Comparison of ENCODE assay signal across 9 mouse cellular contexts in genomic region chr4:116134990-116135389, GRCm38 (mm10). TPM values are rescaled to one million over a fixed set of nuclear protein-coding genes. Genes with fewer than 3 reads are reported as not detected.
A peak's percentile ranks its signal among the peaks of the same experiment; 100 is the strongest.
DNase-seq lines count a peak whose midpoint lies in the region; ATAC-seq and TF ChIP-seq lines count a peak whose summit lies in the region.
"Had no signal": no experiment of that assay in that cellular context is flagged by ENCODE, and none has a peak within 500 bp of the region (broad histone marks: within the 10 kb centered on the region; RNA-seq: fewer than 3 reads in every experiment).

No protein-coding gene starts in this region.

- peak; percentile 91 for TF ChIP-seq RAD21 in CH12.LX (IDR thresholded peaks at IDR 0.05; ENCODE audit: low read depth, low read length)

- H3K9me3 ChIP-seq in intestine, embryonic 14.5 days (ENCODE audit: control insufficient read depth, low read length): no peaks in the 10 kb centered on the region
- no peaks in the 10 kb centered on the region for H3K9me3 ChIP-seq in intestine, embryonic 16.5 days (ENCODE audit: control insufficient read depth, low read length)
- no peaks in the 10 kb centered on the region for H3K9me3 ChIP-seq in CH12.LX (replicated peaks; ENCODE audit: low read length)

- TF ChIP-seq EP300 in CH12.LX (IDR thresholded peaks at IDR 0.05; ENCODE audit: low read length): no peak

- H3K27ac ChIP-seq in intestine, embryonic 14.5 days (ENCODE audit: low read depth): no peak overlapping the region
- H3K27ac ChIP-seq in intestine, embryonic 16.5 days (ENCODE audit: low read length): no peak overlapping the region
- H3K27ac ChIP-seq in CH12.LX (ENCODE audit: insufficient read depth, low read depth): no peak overlapping the region

- WGBS in intestine, embryonic 14.5 days: 39% methylated on average over 2 of the region's 2 CpGs
- WGBS in intestine, embryonic 16.5 days: 38% methylated on average over 2 of the region's 2 CpGs

- no peak overlapping the region for H3K9ac ChIP-seq in intestine, embryonic 14.5 days (ENCODE audit: low read length)
- no peak overlapping the region for H3K9ac ChIP-seq in intestine, embryonic 16.5 days (ENCODE audit: low read depth, low read length)
- no peak overlapping the region for H3K9ac ChIP-seq in CH12.LX (ENCODE audit: insufficient read depth, low read depth)

- in situ Hi-C loops in CH12.LX (cut with MboI; ENCODE audit: low pct_ligation_motif_present, low pct_unique_long_range_greater_than_20kb, low sequenced_read_pairs): no loop called here

- no peaks in the 10 kb centered on the region for H3K36me3 ChIP-seq in intestine, embryonic 14.5 days (ENCODE audit: control insufficient read depth, insufficient read depth, low read length)
- H3K36me3 ChIP-seq in intestine, embryonic 16.5 days (ENCODE audit: control insufficient read depth, insufficient read depth, low read length): no peaks in the 10 kb centered on the region
- peaks cover 0 to 19% of the 10 kb centered on the region in 2 experiments for H3K36me3 ChIP-seq in CH12.LX (replicated peaks in 1 of 2; ENCODE audit: control insufficient read depth in 1 of 2, insufficient read depth in 1 of 2, low read length in 1 of 2)

- DNase-seq in intestine, embryonic 14.5 days (ENCODE audit: low spot score): no peak
- peak; percentile 55 for DNase-seq in CH12.LX (ENCODE audit: extremely low read depth)
- peak; percentile 87 for DNase-seq in brain, adult 2 months (ENCODE audit: low read depth, low spot score)
- DNase-seq in c-Kit-positive CD71-positive TER-119-positive erythroid progenitor cells, embryonic 14.5 days (ENCODE audit: low spot score): no peak
- DNase-seq in frontal cortex, postnatal 10 days (ENCODE audit: low spot score in 2 of 2): no peak
- DNase-seq in thymus, postnatal 14 days: no peak

- ATAC-seq in intestine, embryonic 14.5 days (replicated peaks; ENCODE audit: low FRiP score, low TSS enrichment, low read depth): 0 out of 2 replicates have a peak, but pooled peaks have one; percentile 22
- no peak for ATAC-seq in intestine, embryonic 16.5 days
- peak; percentile 79 for ATAC-seq in megakaryocyte progenitor cell, adult 5-6 weeks (replicated peaks; ENCODE audit: poor library complexity)

- H3K4me1 ChIP-seq in intestine, embryonic 14.5 days (replicated peaks; ENCODE audit: control insufficient read depth, insufficient read depth, low read length): no peaks in the 10 kb centered on the region
- H3K4me1 ChIP-seq in intestine, embryonic 16.5 days (ENCODE audit: control insufficient read depth, insufficient read depth, low read length): peaks cover 9% of the 10 kb centered on the region; the same call in 1 of the 2 replicates
- H3K4me1 ChIP-seq in CH12.LX (ENCODE audit: control insufficient read depth in 1 of 2, insufficient read depth in 2 of 2): peaks cover 6 to 36% of the 10 kb centered on the region in 2 experiments

- TF ChIP-seq CTCF in CH12.LX (conservative IDR thresholded peaks at IDR 0.05 in 1 of 2, IDR thresholded peaks at IDR 0.05 in 1 of 2; ENCODE audit: low read depth in 2 of 2, low read length in 2 of 2): peak; percentile 77 to 90

- no peaks in the 10 kb centered on the region for H3K79me2 ChIP-seq in CH12.LX (replicated peaks; ENCODE audit: control insufficient read depth, extremely low read depth, insufficient read depth, poor library complexity, severe bottlenecking)

- H3K4me2 ChIP-seq in intestine, embryonic 14.5 days (ENCODE audit: low read length): no peak overlapping the region
- no peak overlapping the region for H3K4me2 ChIP-seq in intestine, embryonic 16.5 days (ENCODE audit: low read depth, low read length)
- no peak overlapping the region for H3K4me2 ChIP-seq in CH12.LX (ENCODE audit: insufficient read depth, low read depth, poor library complexity, severe bottlenecking)

- dilution Hi-C loops in CH12.LX (cut with MboI; ENCODE audit: extremely low pct_ligation_motif_present, extremely low pct_unique_long_range_greater_than_20kb, low sequenced_read_pairs): no loop called here

- no peaks in the 10 kb centered on the region for H3K27me3 ChIP-seq in intestine, embryonic 14.5 days (replicated peaks; ENCODE audit: control insufficient read depth, insufficient read depth, low read length)
- H3K27me3 ChIP-seq in intestine, embryonic 16.5 days (replicated peaks; ENCODE audit: control insufficient read depth, insufficient read depth, low read length): no peaks in the 10 kb centered on the region
- H3K27me3 ChIP-seq in CH12.LX (replicated peaks): no peaks in the 10 kb centered on the region

- no peak overlapping the region for H3K4me3 ChIP-seq in intestine, embryonic 14.5 days (ENCODE audit: low read depth, low read length)
- no peak overlapping the region for H3K4me3 ChIP-seq in intestine, embryonic 16.5 days (ENCODE audit: low read length)
- H3K4me3 ChIP-seq in CH12.LX (replicated peaks in 1 of 3; ENCODE audit: low read depth in 2 of 3, low read length in 2 of 3, poor library complexity in 1 of 3): no peak overlapping the region
- H3K4me3 ChIP-seq: myocyte had no signal

- TF ChIP-seq POLR2A in CH12.LX (IDR thresholded peaks at IDR 0.05; ENCODE audit: low read depth, low read length): no peak

TF ChIP-seq in CH12.LX, 34 proteins besides CTCF, POLR2A, EP300 and RAD21:
- TF ChIP-seq ZC3H11A (IDR thresholded peaks at IDR 0.05; ENCODE audit: low read depth, low read length) (peak; percentile 35; the same call in 1 of the 2 replicates), PAX5 (IDR thresholded peaks at IDR 0.05; ENCODE audit: low read length) (no peak), ZKSCAN1 (IDR thresholded peaks at IDR 0.05; ENCODE audit: borderline replicate concordance, low read depth, low read length) (no peak), MYC (IDR thresholded peaks at IDR 0.05; ENCODE audit: low read depth, low read length) (no peak), MAX (IDR thresholded peaks at IDR 0.05; ENCODE audit: low read length) (no peak), SMC3 (IDR thresholded peaks at IDR 0.05; ENCODE audit: low read depth, low read length) (peak; percentile 77), USF2 (conservative IDR thresholded peaks at IDR 0.05; ENCODE audit: low read depth, low read length) (no peak), E2F4 (IDR thresholded peaks at IDR 0.05; ENCODE audit: insufficient replicate concordance, low read depth, low read length) (no peak), TBP (conservative IDR thresholded peaks at IDR 0.05; ENCODE audit: low read depth, low read length) (no peak), ZNF384 (IDR thresholded peaks at IDR 0.05; ENCODE audit: low read depth, low read length) (peak; percentile 85), JUN (IDR thresholded peaks at IDR 0.05; ENCODE audit: insufficient read depth, low read depth, low read length) (no peak), IRF4 (IDR thresholded peaks at IDR 0.05; ENCODE audit: low read depth, low read length) (no peak)
TF ChIP-seq in CH12.LX: peak in this region for 3.

RNA-seq across cellular contexts. Expression of gene Pomgnt1, which starts 11.3 kb away (rescaled TPM):
- polyA plus RNA-seq in intestine, embryonic 14.5 days (2014; fragmentation: Nextera tagmentation; extraction: Ambion mirVana): 53.7 and 57.4 TPM in 2 replicates
- polyA plus RNA-seq in intestine, embryonic 16.5 days (2015; fragmentation: Nextera tagmentation; extraction: Ambion mirVana): 35.2 and 39.9 TPM in 2 replicates
- total RNA-seq in CH12.LX (2012; rRNA removed) (33.0 and 52.2 TPM in 2 replicates), CH12.LX (2014; rRNA removed) (39.9 and 40.7 TPM in 2 replicates)
- polyA plus RNA-seq in CH12.LX (2012; ENCODE audit: insufficient read length, low read depth): 40.2 and 42.8 TPM in 2 replicates
- total RNA-seq in megakaryocyte progenitor cell, adult 5-6 weeks (2015): 8.2 and 13.1 TPM in 2 replicates
- 12.5 and 16.9 TPM in 2 replicates for total RNA-seq in megakaryocyte progenitor cell, adult 5-6 weeks (2017)

RNA-seq across cellular contexts. Expression of gene Rad54l, which starts 11.5 kb away (rescaled TPM):
- polyA plus RNA-seq in intestine, embryonic 14.5 days (2014; fragmentation: Nextera tagmentation; extraction: Ambion mirVana): 33.0 and 36.5 TPM in 2 replicates
- polyA plus RNA-seq in intestine, embryonic 16.5 days (2015; fragmentation: Nextera tagmentation; extraction: Ambion mirVana): 21.7 and 24.4 TPM in 2 replicates
- total RNA-seq in CH12.LX (2012; rRNA removed) (28.8 and 34.5 TPM in 2 replicates), CH12.LX (2014; rRNA removed) (21.6 and 22.8 TPM in 2 replicates)
- polyA plus RNA-seq in CH12.LX (2012; ENCODE audit: insufficient read length, low read depth): 48.5 and 53.3 TPM in 2 replicates
- total RNA-seq in megakaryocyte progenitor cell, adult 5-6 weeks (2015): 23.4 and 26.0 TPM in 2 replicates
- 27.2 and 33.9 TPM in 2 replicates for total RNA-seq in megakaryocyte progenitor cell, adult 5-6 weeks (2017)

RNA-seq across cellular contexts. Expression of gene Lurap1, which starts 16.1 kb away (rescaled TPM):
- 1.9 and 2.5 TPM in 2 replicates for polyA plus RNA-seq in intestine, embryonic 14.5 days (2014; fragmentation: Nextera tagmentation; extraction: Ambion mirVana)
- 1.1 and 1.4 TPM in 2 replicates for polyA plus RNA-seq in intestine, embryonic 16.5 days (2015; fragmentation: Nextera tagmentation; extraction: Ambion mirVana)
- total RNA-seq in CH12.LX (2012; rRNA removed): 0.21 TPM in 1 of 2 replicates, not detected in the other
- not detected in 2 replicates for total RNA-seq in CH12.LX (2014; rRNA removed)
- polyA plus RNA-seq in CH12.LX (2012; ENCODE audit: insufficient read length, low read depth): 0.10 and 0.14 TPM in 2 replicates
- total RNA-seq in megakaryocyte progenitor cell, adult 5-6 weeks (2015): not detected in 2 replicates
- total RNA-seq in megakaryocyte progenitor cell, adult 5-6 weeks (2017): 0.10 TPM in 1 of 2 replicates, not detected in the other

RNA-seq across cellular contexts. Expression of gene Tspan1, which starts 32.4 kb away (rescaled TPM):
- polyA plus RNA-seq in intestine, embryonic 14.5 days (2014; fragmentation: Nextera tagmentation; extraction: Ambion mirVana): 26.5 and 33.5 TPM in 2 replicates
- polyA plus RNA-seq in intestine, embryonic 16.5 days (2015; fragmentation: Nextera tagmentation; extraction: Ambion mirVana): 48.9 and 52.5 TPM in 2 replicates
- total RNA-seq in CH12.LX (2012; rRNA removed) (0.08 and 0.13 TPM in 2 replicates), CH12.LX (2014; rRNA removed) (not detected in 2 replicates)
- polyA plus RNA-seq in CH12.LX (2012; ENCODE audit: insufficient read length, low read depth): 0.12 TPM in 1 of 2 replicates, not detected in the other
- total RNA-seq in megakaryocyte progenitor cell, adult 5-6 weeks (2015): not detected in 2 replicates
- 0.07 TPM in 1 of 2 replicates, not detected in the other for total RNA-seq in megakaryocyte progenitor cell, adult 5-6 weeks (2017)

RNA-seq across cellular contexts. Expression of gene 1700042G07Rik, which starts 38.2 kb away (rescaled TPM):
- not detected in 2 replicates for polyA plus RNA-seq in intestine, embryonic 14.5 days (2014; fragmentation: Nextera tagmentation; extraction: Ambion mirVana)
- not detected in 2 replicates for polyA plus RNA-seq in intestine, embryonic 16.5 days (2015; fragmentation: Nextera tagmentation; extraction: Ambion mirVana)
- total RNA-seq in CH12.LX (2012; rRNA removed) (not detected in 2 replicates), CH12.LX (2014; rRNA removed) (not detected in 2 replicates)
- polyA plus RNA-seq in CH12.LX (2012; ENCODE audit: insufficient read length, low read depth): not detected in 2 replicates
- total RNA-seq in megakaryocyte progenitor cell, adult 5-6 weeks (2015): not detected in 2 replicates
- not detected in 2 replicates for total RNA-seq in megakaryocyte progenitor cell, adult 5-6 weeks (2017)
- polyA plus RNA-seq: myocyte had no signal

Comparison
In these comparisons a context has a peak if more than half of its experiments do, and no peak if none do; other contexts are left out.
1. DNase-seq: peak in CH12.LX (single experiment) and brain, adult 2 months (single experiment); none in intestine, embryonic 14.5 days (single experiment), c-Kit-positive CD71-positive TER-119-positive erythroid progenitor cells, embryonic 14.5 days (single experiment), frontal cortex, postnatal 10 days (0 of 2) and thymus, postnatal 14 days (single experiment).